Mouse (Mus musculus) lung, postnatal 0 days (tissue): ENCODE data around the gene Olfr1016. TPM values are rescaled to one million over a fixed set of nuclear protein-coding genes. Genes with fewer than 3 reads are reported as not detected.

ENCODE experiments used
- ATAC-seq: fragments of 200-750 bp; cut with Nextera tagmentation; 2 replicates; pipeline ENCODE4 v1.8.0; 2017; ENCODE audit warnings: moderate library complexity
- DNase-seq: peaks from one replicate; pipeline ENCODE4 v3.0.0-alpha.2; 2016; ENCODE audit warnings: low spot score
- H3K27ac ChIP-seq: fragments of 300-500 bp; sonication (generic); 2 replicates; pipeline ENCODE4 v1.5.1; 2014; ENCODE audit warnings: antibody characterized with exemption, mild to moderate bottlenecking, low read length, mixed read lengths
- H3K27me3 ChIP-seq: fragments of 300-500 bp; sonication (generic); replicated peaks from 2 replicates; pipeline ENCODE4 v1.6.1; 2014; ENCODE audit warnings: low read length, mixed read lengths; ENCODE audit not compliant: insufficient read depth
- H3K36me3 ChIP-seq: fragments of 300-500 bp; sonication (generic); 2 replicates; pipeline ENCODE4 v1.6.1; 2014; ENCODE audit warnings: low read length, mixed read lengths; ENCODE audit not compliant: insufficient read depth
- H3K4me1 ChIP-seq: fragments of 300-500 bp; sonication (generic); 2 replicates; pipeline ENCODE4 v1.6.1; 2014; ENCODE audit warnings: antibody characterized with exemption, low read depth, low read length, mixed read lengths; ENCODE audit not compliant: insufficient read depth
- H3K4me2 ChIP-seq: fragments of 300-500 bp; sonication (generic); replicated peaks from 2 replicates; pipeline ENCODE4 v1.6.1; 2014; ENCODE audit warnings: low read depth, mild to moderate bottlenecking, low read length, moderate library complexity, mixed read lengths
- H3K4me3 ChIP-seq: fragments of 300-500 bp; sonication (generic); 2 replicates; pipeline ENCODE4 v1.5.1; 2014; ENCODE audit warnings: low read depth, low read length
- H3K9ac ChIP-seq: fragments of 300-500 bp; sonication (generic); replicated peaks from 2 replicates; pipeline ENCODE4 v1.6.1; 2014; ENCODE audit warnings: low read depth, mild to moderate bottlenecking
- H3K9me3 ChIP-seq: fragments of 300-500 bp; sonication (generic); 2 replicates; pipeline ENCODE4 v1.6.1; 2016; ENCODE audit warnings: low read length, mixed read lengths
- CTCF ChIP-seq: IDR thresholded peaks from 2 replicates; pipeline ENCODE4 v1.5.1; 2016; ENCODE audit warnings: antibody characterized with exemption, mild to moderate bottlenecking
- EP300 ChIP-seq: IDR thresholded peaks from 2 replicates; pipeline ENCODE4 v1.6.1; 2016; ENCODE audit warnings: antibody characterized with exemption, mild to moderate bottlenecking, control low read depth
- WGBS: fragments of 180-500 bp; shearing (Covaris S2); extraction: QIAGEN DNeasy Blood & Tissue Kit; methylation state at CpG from one replicate; pipeline ENCODE4 v1.1.7; 2014; 5-methylcytosine and 5-hydroxymethylcytosine counted together
- polyA plus RNA-seq: library from polyadenylated mRNA; unstranded; fragments of >200 nt; fragmentation: Nextera tagmentation; extraction: Ambion mirVana; gene quantifications from 2 replicates; pipeline ENCODE4 v1.2.1, GENCODE M21; 2015

Gene Olfr1016
- not detected in 2 replicates for polyA plus RNA-seq

DNA sequence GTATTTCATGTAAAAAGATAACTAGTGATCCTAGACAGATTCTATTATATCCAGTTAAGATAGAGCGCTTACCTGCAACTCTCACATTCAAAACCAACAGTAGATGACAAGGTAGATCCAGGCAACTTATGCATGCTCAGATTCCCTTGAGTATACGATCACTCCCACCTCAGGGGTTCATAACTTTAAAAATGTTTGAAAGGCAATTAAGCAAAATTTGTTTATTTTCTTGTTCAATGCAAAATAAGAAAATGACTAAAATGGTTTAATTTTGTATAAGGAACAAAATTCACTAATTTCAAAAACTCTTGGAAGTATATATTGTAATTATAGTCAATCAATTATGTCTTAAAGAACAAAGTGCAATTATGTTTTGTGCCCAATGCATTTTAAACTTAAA lies at the start of gene Olfr1016:
TSS of gene Olfr1016 (minus strand) at position 101 of the 400 bp plus-strand sequence.
- H3K9me3 ChIP-seq: no peaks in the 10 kb centered on the region
- H3K9ac ChIP-seq: no peak within 1 kb of the TSS
- no peak within 1 kb of the TSS for H3K4me2 ChIP-seq
- no peak within 1 kb of the TSS for H3K27ac ChIP-seq
- WGBS: 87% methylated on average over 2 of the region's 2 CpGs
- no peak for DNase-seq
- TF ChIP-seq CTCF: no peak
- TF ChIP-seq EP300: no peak
- no peaks in the 10 kb centered on the region for H3K27me3 ChIP-seq
- no peak within 1 kb of the TSS for H3K4me3 ChIP-seq
- no peaks in the 10 kb centered on the region for H3K4me1 ChIP-seq
- no peak for ATAC-seq
- no peaks in the 10 kb centered on the region for H3K36me3 ChIP-seq

DNA sequence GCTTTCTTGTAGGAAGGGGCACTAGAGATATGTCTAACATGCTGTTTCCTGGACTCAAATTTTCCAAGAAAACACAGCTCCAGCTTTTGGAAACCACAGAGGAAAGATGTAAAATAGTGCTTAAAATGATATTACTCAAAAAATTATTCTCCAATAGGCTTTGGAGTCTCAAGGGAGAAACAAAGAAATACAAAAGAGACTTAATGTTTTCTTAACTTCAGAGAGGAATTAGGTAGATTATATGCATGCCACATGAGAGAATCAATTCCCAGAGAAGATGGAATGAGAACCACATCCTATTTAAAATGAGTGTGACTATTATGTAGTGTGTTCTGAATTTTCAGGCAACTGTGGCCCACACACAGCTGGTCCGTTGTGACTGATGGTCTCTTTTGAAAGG lies 44.4 kb upstream of the Olfr1016 start, which contains the start of gene Olfr1020:
TSS of gene Olfr1020 (plus strand) at position 301 of the 400 bp plus-strand sequence.
- H3K4me1 ChIP-seq: no peaks in the 10 kb centered on the region
- no peak within 1 kb of the TSS for H3K27ac ChIP-seq
- H3K27me3 ChIP-seq: no peaks in the 10 kb centered on the region
- no peaks in the 10 kb centered on the region for H3K9me3 ChIP-seq
- no peaks in the 10 kb centered on the region for H3K36me3 ChIP-seq
- no peak within 1 kb of the TSS for H3K9ac ChIP-seq
- 70% methylated on average over 1 of the region's 1 CpGs for WGBS
- ATAC-seq (no peak), DNase-seq (no peak)
- H3K4me3 ChIP-seq: no peak within 1 kb of the TSS
- TF ChIP-seq EP300: no peak
- H3K4me2 ChIP-seq: no peak within 1 kb of the TSS

GRCm38 (mm10) chr2:85845383-85845782 lies 43.0 kb upstream of the Olfr1016 start, which contains the start of gene Olfr1019:
Gene Olfr1019, minus strand, starts transcription at chr2:85845483.
- Histone ChIP-seq H3K9me3 (no peaks in the 10 kb centered on the region), H3K36me3 (no peaks in the 10 kb centered on the region), H3K9ac (no peak within 1 kb of the TSS), H3K4me2 (no peak within 1 kb of the TSS), H3K27ac (no peak within 1 kb of the TSS), H3K27me3 (no peaks in the 10 kb centered on the region), H3K4me1 (no peaks in the 10 kb centered on the region), H3K4me3 (no peak within 1 kb of the TSS)
- TF ChIP-seq EP300 (no peak), CTCF (no peak)
- no peak for ATAC-seq
- DNase-seq: no peak

- TF ChIP-seq CTCF (no peak), EP300 (no peak)
- no peaks in the 10 kb centered on the region for H3K27me3 ChIP-seq
- H3K4me2 ChIP-seq: no peak within 1 kb of the TSS
- no peak within 1 kb of the TSS for H3K27ac ChIP-seq
- no peak within 1 kb of the TSS for H3K9ac ChIP-seq
- no peak within 1 kb of the TSS for H3K4me3 ChIP-seq
- no peaks in the 10 kb centered on the region for H3K4me1 ChIP-seq
- no peaks in the 10 kb centered on the region for H3K36me3 ChIP-seq
- DNase-seq: no peak
- no peak for ATAC-seq
- no peaks in the 10 kb centered on the region for H3K9me3 ChIP-seq
Observed at GRCm38 (mm10) chr2:85818179-85818578, 15.8 kb upstream of the Olfr1016 start, which contains the start of gene Olfr1018. Gene Olfr1018, plus strand, starts transcription at chr2:85818479.

DNA sequence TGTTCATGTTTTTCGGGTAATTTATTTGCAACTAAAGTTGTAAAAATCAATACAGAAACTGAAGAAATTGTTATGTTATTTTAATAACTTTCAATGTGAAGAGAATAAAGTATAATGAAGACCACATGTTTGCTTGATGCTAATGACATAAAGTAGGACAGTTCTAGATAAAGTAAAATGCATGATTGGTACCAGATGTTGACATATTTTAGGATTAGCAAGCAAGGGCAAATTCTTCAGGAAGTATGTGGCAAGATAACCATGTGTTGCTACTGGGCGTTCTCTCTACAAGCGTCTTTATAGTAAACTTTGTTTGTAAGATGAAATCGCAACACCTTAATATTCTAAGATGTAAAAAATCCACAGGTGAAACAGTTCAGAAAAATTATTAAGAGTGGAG lies 2.2 kb upstream of the Olfr1016 start:
- 69% methylated on average over 4 of the region's 4 CpGs for whole genome bisulfite sequencing
- no peak for DNase-seq
- no peak overlapping the region for H3K4me3 ChIP-seq

DNA sequence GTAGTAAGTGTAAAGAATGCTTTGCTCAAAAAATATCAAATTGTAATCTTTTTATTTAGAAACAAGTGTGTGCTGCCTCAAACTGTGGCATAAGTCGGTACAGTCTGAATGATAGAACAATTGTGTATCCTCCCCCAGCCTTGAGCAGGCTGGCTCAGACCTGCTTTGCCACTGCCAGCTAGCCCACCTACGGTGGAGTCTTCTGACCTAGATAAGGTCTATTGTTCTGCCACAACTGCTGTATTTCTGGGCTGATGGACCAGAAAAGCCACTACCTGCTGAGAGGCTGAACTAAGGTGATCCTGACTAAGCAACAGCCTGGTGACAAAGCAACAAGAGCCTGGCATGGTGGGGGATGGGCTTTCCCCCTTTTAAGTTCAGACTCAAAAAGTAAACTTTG lies 10.0 kb downstream of the Olfr1016 start:
- Histone ChIP-seq H3K4me3 (no peak overlapping the region), H3K4me1 (no peaks in the 10 kb centered on the region), H3K9me3 (no peaks in the 10 kb centered on the region), H3K9ac (no peak overlapping the region), H3K36me3 (no peaks in the 10 kb centered on the region), H3K4me2 (no peak overlapping the region), H3K27me3 (no peaks in the 10 kb centered on the region), H3K27ac (no peak overlapping the region)
- DNase-seq (no peak), ATAC-seq (no peak)
- TF ChIP-seq CTCF (no peak), EP300 (no peak)
- 61% methylated on average over 2 of the region's 2 CpGs for WGBS

More for the DNA sequence above, 2.2 kb upstream of the Olfr1016 start:
- H3K9ac ChIP-seq: no peak overlapping the region
- no peaks in the 10 kb centered on the region for H3K4me1 ChIP-seq
- no peak for ATAC-seq
- no peaks in the 10 kb centered on the region for H3K9me3 ChIP-seq
- no peak overlapping the region for H3K4me2 ChIP-seq
- no peaks in the 10 kb centered on the region for H3K27me3 ChIP-seq
- H3K36me3 ChIP-seq: no peaks in the 10 kb centered on the region
- no peak overlapping the region for H3K27ac ChIP-seq
- TF ChIP-seq EP300 (no peak), CTCF (no peak)

DNA sequence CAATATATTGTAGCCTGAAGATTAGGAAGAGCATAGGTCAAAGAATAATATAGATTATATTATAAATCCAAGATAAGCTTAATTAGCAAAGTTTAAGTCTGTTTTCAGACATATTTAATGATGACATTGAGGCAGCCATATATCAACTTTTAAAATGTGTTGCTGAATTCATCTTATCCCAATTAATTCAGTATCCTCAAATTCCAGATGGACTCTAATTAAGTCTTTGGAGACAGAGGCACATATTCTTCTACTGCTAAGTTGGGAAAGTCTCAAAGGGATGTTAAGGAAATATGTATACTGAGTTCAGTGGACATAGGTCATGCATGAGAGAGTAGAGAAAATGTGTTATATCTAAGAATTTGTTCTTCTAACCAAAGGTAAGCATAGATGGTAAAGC lies 20.6 kb downstream of the Olfr1016 start, which contains the start of gene Olfr1015:
TSS of gene Olfr1015 (plus strand) at position 301 of the 400 bp plus-strand sequence.
- Histone ChIP-seq H3K36me3 (no peaks in the 10 kb centered on the region), H3K4me3 (no peak within 1 kb of the TSS), H3K4me2 (no peak within 1 kb of the TSS), H3K9ac (no peak within 1 kb of the TSS), H3K27me3 (no peaks in the 10 kb centered on the region), H3K27ac (no peak within 1 kb of the TSS), H3K9me3 (no peaks in the 10 kb centered on the region), H3K4me1 (no peaks in the 10 kb centered on the region)
- TF ChIP-seq EP300 (no peak), CTCF (no peak)
- ATAC-seq (no peak), DNase-seq (no peak)
